Mouse (Mus musculus) layer of hippocampus, adult 8-10 months (tissue): Measurements from ENCODE around the gene Gm3194. TPM values are rescaled to one million over a fixed set of nuclear protein-coding genes. Genes with fewer than 3 reads are reported as not detected.
"Not testable (repeated sequence)": the region's sequence is repeated elsewhere in the genome, so short reads cannot be mapped to it uniquely, and the experiment has no call there.

Experiments used
- DNase-seq, 2 experiments: peaks; one replicate each; pipeline ENCODE4 v3.0.0; 2022; ENCODE audit warnings: low spot score in 2 of 2
- total RNA-seq, 4 experiments: library from RNA; stranded (reverse); gene quantifications; 2 replicates each; pipeline ENCODE4 v1.2.4; 2022

The Gm3194 gene
- total RNA-seq = 1 to 10 TPM; 4.2 to 5.2 (median 4.4) TPM

- DNase-seq = not testable (repeated sequence)
These were observed at the start of gene Gm3194 for GRCm38 (mm10) chr14:5455367-5455766. Gm3194 (minus strand) TSS chr14:5455467.

- DNase-seq = not testable (repeated sequence)
These were observed 46.1 kb upstream of the Gm3194 start, which contains the start of gene Gm3488 for GRCm38 (mm10) chr14:5501374-5501773. Gm3488 (plus strand) TSS chr14:5501674.

- DNase-seq = not testable (repeated sequence)
These were observed 28.6 kb upstream of the Gm3194 start, which contains the start of gene Gm3187 for GRCm38 (mm10) chr14:5483907-5484306. Gm3187 (plus strand) TSS chr14:5484207.

GRCm38 (mm10) chr14:5477730-5478129 lies 22.5 kb upstream of the Gm3194 start, which contains the start of gene Gm8246:
Gm8246 (minus strand) TSS chr14:5477830.
- not testable (repeated sequence) for DNase-seq

GRCm38 (mm10) chr14:5460469-5460868 lies 5.2 kb upstream of the Gm3194 start:
- not testable (repeated sequence) for DNase-seq

GRCm38 (mm10) chr14:5388949-5389348 lies 66.3 kb downstream of the Gm3194 start, which contains the start of gene Gm3500:
Gm3500 (minus strand) TSS chr14:5389049.
- not testable (repeated sequence) for DNase-seq

Other genes with a start within 250 kb of the Gm3194 start
- gene Gm3526, start 194.9 kb downstream of the Gm3194 start, total RNA-seq = under 1 TPM in 1 of 4 experiments, not detected in 3; 0.49 TPM
- gene Gm3542, start 120.5 kb downstream of the Gm3194 start, total RNA-seq = not detected
- gene Gm3500, start 66.4 kb downstream of the Gm3194 start, total RNA-seq = not detected
- not detected for gene Gm8246, start 22.4 kb upstream of the Gm3194 start, total RNA-seq
- not detected for gene Gm3187, start 28.7 kb upstream of the Gm3194 start, total RNA-seq
- 1 to 10 TPM in 2 of 4 experiments, under 1 TPM in 1, not detected in 1; 0.70 to 2.0 (median 1.9) TPM for gene Gm3488, start 46.2 kb upstream of the Gm3194 start, total RNA-seq
- not detected for gene Gm3532, start 83.0 kb upstream of the Gm3194 start, total RNA-seq
- not detected for gene Gm8265, start 177.6 kb upstream of the Gm3194 start, total RNA-seq
- not detected for gene Gm9603, start 232.0 kb upstream of the Gm3194 start, total RNA-seq